Mouse (Mus musculus): ENCODE data around the gene Selenon.

- TF ChIP-seq GATA1 (IDR thresholded peaks at IDR 0.05; ENCODE audit: borderline replicate concordance, low read length) (no peak), CTCF (IDR thresholded peaks at IDR 0.05; ENCODE audit: low read depth, low read length) (no peak), TAL1 (conservative IDR thresholded peaks at IDR 0.05; ENCODE audit: low read depth, low read length) (no peak), POLR2AphosphoS5 (IDR thresholded peaks at IDR 0.05; ENCODE audit: insufficient replicate concordance, low read depth, low read length) (no peak)
Measured at GRCm38 (mm10) chr4:134489986-134490665, 61.8 kb downstream of the Selenon start.

Measured in G1E (cell line).